Mouse (Mus musculus) megakaryocyte progenitor cell, adult 5-6 weeks (primary cell): Measurements from ENCODE around the gene Osgep. TPM values are rescaled to one million over a fixed set of nuclear protein-coding genes. Genes with fewer than 3 reads are reported as not detected.

Experiments used
- ATAC-seq: replicated peaks from 2 replicates; pipeline ENCODE4 v1.8.0; 2016; ENCODE audit warnings: mild to moderate bottlenecking, moderate TSS enrichment, inconsistent platforms; ENCODE audit not compliant: poor library complexity
- total RNA-seq, 2 experiments: library from RNA; stranded (forward) in 1 of 2; stranded (reverse) in 1 of 2; fragments of 157-497, 149-512 nt in 1 of 2; fragments of 200-1000 nt in 1 of 2; gene quantifications; 2 replicates each; pipeline versions ENCODE4 v1.2.3 to v1.2.4; 2015 to 2017

Gene Osgep
- total RNA-seq, 2 experiments from 2014 or later, result 116 to 125 TPM

- peak; percentile 67 for ATAC-seq
Measured at GRCm38 (mm10) chr14:50892541-50893459, 31.9 kb downstream of the Osgep start.

- ATAC-seq, result peak; percentile 21; the same call in 1 of the 2 replicates
Measured at GRCm38 (mm10) chr14:50892091-50892490, 32.6 kb downstream of the Osgep start.

- no peak for ATAC-seq
Measured at GRCm38 (mm10) chr14:50891621-50892020, 33.1 kb downstream of the Osgep start.

- ATAC-seq, result no peak
Measured at GRCm38 (mm10) chr14:50876236-50876950, 48.3 kb downstream of the Osgep start.

GRCm38 (mm10) chr14:50875591-50876230 is 49.0 kb downstream of the Osgep start:
- ATAC-seq, result peak; percentile 52

GRCm38 (mm10) chr14:50875175-50875574 is 49.5 kb downstream of the Osgep start:
- ATAC-seq, result no peak

- ATAC-seq, result no peak
Measured at GRCm38 (mm10) chr14:50871284-50871683, 53.4 kb downstream of the Osgep start.

- no peak; the same call in 1 of the 2 replicates for ATAC-seq
Measured at GRCm38 (mm10) chr14:50870805-50871143, 53.9 kb downstream of the Osgep start.

- ATAC-seq, result peak; percentile 96
Measured at GRCm38 (mm10) chr14:50869889-50870804, 54.5 kb downstream of the Osgep start, which contains the start of gene Tep1. Gene Tep1 (minus strand): TSS chr14:50870560.

- ATAC-seq, result no peak
Measured at GRCm38 (mm10) chr14:50868656-50869055, 56.0 kb downstream of the Osgep start.

GRCm38 (mm10) chr14:50868211-50868610 is 56.5 kb downstream of the Osgep start:
- no peak for ATAC-seq

GRCm38 (mm10) chr14:50866966-50867365 is 57.7 kb downstream of the Osgep start:
- no peak for ATAC-seq

GRCm38 (mm10) chr14:50865005-50865404 is 59.7 kb downstream of the Osgep start:
- peak; percentile 74 for ATAC-seq

GRCm38 (mm10) chr14:50862641-50863040 is 62.1 kb downstream of the Osgep start:
- no peak for ATAC-seq

Other genes starting within 250 kb of the Osgep start
- not detected in 2 replicates for gene Olfr747, start 231.7 kb downstream of the Osgep start, total RNA-seq (2015)
- gene Olfr747, start 231.7 kb downstream of the Osgep start, total RNA-seq (2017), result not detected in 2 replicates
- gene Olfr748, start 217.5 kb downstream of the Osgep start, total RNA-seq (2015), result not detected in 2 replicates
- not detected in 2 replicates for gene Olfr748, start 217.5 kb downstream of the Osgep start, total RNA-seq (2017)
- gene Olfr749, start 179.8 kb downstream of the Osgep start, total RNA-seq (2015), result not detected in 2 replicates
- gene Olfr749, start 179.8 kb downstream of the Osgep start, total RNA-seq (2017), result not detected in 2 replicates
- gene Ttc5, start 139.4 kb downstream of the Osgep start, total RNA-seq (2015), result 20.6 and 27.4 TPM in 2 replicates
- 39.5 and 41.8 TPM in 2 replicates for gene Ttc5, start 139.4 kb downstream of the Osgep start, total RNA-seq (2017)
- not detected in 2 replicates for gene Ccnb1ip1, start 117.2 kb downstream of the Osgep start, total RNA-seq (2015)
- gene Ccnb1ip1, start 117.2 kb downstream of the Osgep start, total RNA-seq (2017), result not detected in 2 replicates
- 63.6 and 99.3 TPM in 2 replicates for gene Parp2, start 117.1 kb downstream of the Osgep start, total RNA-seq (2015)
- 92.4 and 99.5 TPM in 2 replicates for gene Parp2, start 117.1 kb downstream of the Osgep start, total RNA-seq (2017)
- gene Tep1, start 54.3 kb downstream of the Osgep start, total RNA-seq (2015), result 32.3 and 37.7 TPM in 2 replicates
- 8.4 and 21.0 TPM in 2 replicates for gene Tep1, start 54.3 kb downstream of the Osgep start, total RNA-seq (2017)
- 0.10 TPM in 1 of 2 replicates, not detected in the other for gene Klhl33, start 27.4 kb downstream of the Osgep start, total RNA-seq (2015)
- gene Klhl33, start 27.4 kb downstream of the Osgep start, total RNA-seq (2017), result 0.25 and 0.37 TPM in 2 replicates
- gene Apex1, start 75 bp upstream of the Osgep start, total RNA-seq (2015), result 246 and 285 TPM in 2 replicates
- 189 and 223 TPM in 2 replicates for gene Apex1, start 75 bp upstream of the Osgep start, total RNA-seq (2017)
- 47.0 and 58.0 TPM in 2 replicates for gene Pip4p1, start 6.0 kb upstream of the Osgep start, total RNA-seq (2015)
- gene Pip4p1, start 6.0 kb upstream of the Osgep start, total RNA-seq (2017), result 10.4 and 17.9 TPM in 2 replicates
- gene Pnp, start 6.2 kb upstream of the Osgep start, total RNA-seq (2015), result 388 TPM in 2 replicates
- 201 and 203 TPM in 2 replicates for gene Pnp, start 6.2 kb upstream of the Osgep start, total RNA-seq (2017)
- gene Gm49342, start 19.6 kb upstream of the Osgep start, total RNA-seq (2015), result 24.4 TPM in 1 of 2 replicates, not detected in the other
- 144 and 168 TPM in 2 replicates for gene Gm49342, start 19.6 kb upstream of the Osgep start, total RNA-seq (2017)
- gene Pnp2, start 31.1 kb upstream of the Osgep start, total RNA-seq (2015), result 11.0 and 16.1 TPM in 2 replicates
- 6.0 and 8.1 TPM in 2 replicates for gene Pnp2, start 31.1 kb upstream of the Osgep start, total RNA-seq (2017)
- 0.78 and 3.3 TPM in 2 replicates for gene Rnase10, start 82.9 kb upstream of the Osgep start, total RNA-seq (2015)
- gene Rnase10, start 82.9 kb upstream of the Osgep start, total RNA-seq (2017), result 0.64 and 5.2 TPM in 2 replicates
- gene Rnase9, start 117.0 kb upstream of the Osgep start, total RNA-seq (2015), result not detected in 2 replicates
- gene Rnase9, start 117.0 kb upstream of the Osgep start, total RNA-seq (2017), result not detected in 2 replicates
- gene Rnase11, start 125.3 kb upstream of the Osgep start, total RNA-seq (2015), result not detected in 2 replicates
- not detected in 2 replicates for gene Rnase11, start 125.3 kb upstream of the Osgep start, total RNA-seq (2017)
- gene Rnase12, start 132.8 kb upstream of the Osgep start, total RNA-seq (2015), result 6.2 and 8.9 TPM in 2 replicates
- 4.9 and 5.0 TPM in 2 replicates for gene Rnase12, start 132.8 kb upstream of the Osgep start, total RNA-seq (2017)
- gene Olfr750, start 149.5 kb upstream of the Osgep start, total RNA-seq (2015), result not detected in 2 replicates
- not detected in 2 replicates for gene Olfr750, start 149.5 kb upstream of the Osgep start, total RNA-seq (2017)
- 4.8 and 7.1 TPM in 2 replicates for gene Rnase4, start 166.2 kb upstream of the Osgep start, total RNA-seq (2015)
- gene Rnase4, start 166.2 kb upstream of the Osgep start, total RNA-seq (2017), result 1.7 and 2.4 TPM in 2 replicates
- gene Ang, start 166.3 kb upstream of the Osgep start, total RNA-seq (2015), result 1.8 and 2.0 TPM in 2 replicates
- gene Ang, start 166.3 kb upstream of the Osgep start, total RNA-seq (2017), result 1.3 and 1.4 TPM in 2 replicates
- not detected in 2 replicates for gene Eddm3b, start 189.5 kb upstream of the Osgep start, total RNA-seq (2015)
- not detected in 2 replicates for gene Eddm3b, start 189.5 kb upstream of the Osgep start, total RNA-seq (2017)
- gene Rnase6, start 199.0 kb upstream of the Osgep start, total RNA-seq (2015), result 9.2 and 14.6 TPM in 2 replicates
- gene Rnase6, start 199.0 kb upstream of the Osgep start, total RNA-seq (2017), result 20.7 and 22.2 TPM in 2 replicates
- not detected in 2 replicates for gene Rnase1, start 221.9 kb upstream of the Osgep start, total RNA-seq (2015)
- gene Rnase1, start 221.9 kb upstream of the Osgep start, total RNA-seq (2017), result not detected in 2 replicates
- gene Rnase2b, start 237.4 kb upstream of the Osgep start, total RNA-seq (2015), result not detected in 2 replicates
- gene Rnase2b, start 237.4 kb upstream of the Osgep start, total RNA-seq (2017), result not detected in 2 replicates